Mouse (Mus musculus) spleen, postnatal 36 days (tissue): ENCODE data around the gene Zbtb16.

Source experiments
- DNase-seq, 2 experiments: peaks; one replicate each; pipeline ENCODE4 v3.0.0; 2022; ENCODE audit warnings: low spot score in 2 of 2, mixed read lengths in 1 of 2

Gene Zbtb16

GRCm38 (mm10) chr9:48767666-48768432 lies 68.2 kb downstream of the Zbtb16 start:
- DNase-seq: no peak

GRCm38 (mm10) chr9:48765927-48766326 lies 70.1 kb downstream of the Zbtb16 start:
- DNase-seq: no peak

- DNase-seq: no peak
These were observed 71.7 kb downstream of the Zbtb16 start for GRCm38 (mm10) chr9:48764311-48764710.

- no peak for DNase-seq
These were observed 74.0 kb downstream of the Zbtb16 start for GRCm38 (mm10) chr9:48761732-48762637.

- no peak for DNase-seq
These were observed 74.9 kb downstream of the Zbtb16 start for GRCm38 (mm10) chr9:48761175-48761556.

GRCm38 (mm10) chr9:48760449-48761174 lies 75.4 kb downstream of the Zbtb16 start:
- DNase-seq: peak; percentile 4 to 17

GRCm38 (mm10) chr9:48759098-48759497 lies 76.9 kb downstream of the Zbtb16 start:
- DNase-seq: no peak

GRCm38 (mm10) chr9:48757650-48758580 lies 78.1 kb downstream of the Zbtb16 start:
- no peak for DNase-seq

- no peak for DNase-seq
These were observed 79.7 kb downstream of the Zbtb16 start for GRCm38 (mm10) chr9:48756261-48756812.

- DNase-seq: no peak
These were observed 80.5 kb downstream of the Zbtb16 start for GRCm38 (mm10) chr9:48755438-48756070.

- no peak for DNase-seq
These were observed 81.6 kb downstream of the Zbtb16 start for GRCm38 (mm10) chr9:48754418-48754817.

GRCm38 (mm10) chr9:48753881-48754280 lies 82.1 kb downstream of the Zbtb16 start:
- no peak for DNase-seq

- DNase-seq: no peak
These were observed 84.1 kb downstream of the Zbtb16 start for GRCm38 (mm10) chr9:48751900-48752299.

GRCm38 (mm10) chr9:48749666-48750065 lies 86.4 kb downstream of the Zbtb16 start:
- DNase-seq: no peak

GRCm38 (mm10) chr9:48749168-48749567 lies 86.9 kb downstream of the Zbtb16 start:
- no peak for DNase-seq

- DNase-seq: no peak
These were observed 87.3 kb downstream of the Zbtb16 start for GRCm38 (mm10) chr9:48748761-48749160.

GRCm38 (mm10) chr9:48748216-48748615 lies 87.8 kb downstream of the Zbtb16 start:
- no peak for DNase-seq

GRCm38 (mm10) chr9:48746506-48746905 lies 89.5 kb downstream of the Zbtb16 start:
- DNase-seq: no peak

- DNase-seq: no peak
These were observed 90.5 kb downstream of the Zbtb16 start for GRCm38 (mm10) chr9:48745347-48746119.
